Mouse (Mus musculus) hindbrain, embryonic 14.5 days (tissue): ENCODE data around the gene H2-M10.4. TPM values are rescaled to one million over a fixed set of nuclear protein-coding genes. Genes with fewer than 3 reads are reported as not detected.
A peak's percentile ranks its signal among the peaks of the same experiment; 100 is the strongest.
"Not testable (repeated sequence)": the region's sequence is repeated elsewhere in the genome, so short reads cannot be mapped to it uniquely, and the experiment has no call there.

Experiments used
- ATAC-seq: fragments of 200-750 bp; cut with Nextera tagmentation; 2 replicates; pipeline ENCODE4 v1.8.0; 2017; ENCODE audit warnings: moderate number of reproducible peaks, mild to moderate bottlenecking, moderate TSS enrichment, moderate library complexity; ENCODE audit not compliant: low FRiP score
- DNase-seq: peaks from one replicate; pipeline ENCODE4 v3.0.0-alpha.2; 2015; ENCODE audit warnings: low spot score
- H3K27ac ChIP-seq: fragments of 300-500 bp; sonication (generic); 2 replicates; pipeline ENCODE4 v1.5.1; 2014; ENCODE audit warnings: mild to moderate bottlenecking, moderate library complexity
- H3K27me3 ChIP-seq: fragments of 300-500 bp; sonication (generic); 2 replicates; pipeline ENCODE4 v1.6.1; 2014; ENCODE audit warnings: mild to moderate bottlenecking, low read length, mixed read lengths; ENCODE audit not compliant: control insufficient read depth, insufficient read depth
- H3K36me3 ChIP-seq: fragments of 300-500 bp; sonication (generic); replicated peaks from 2 replicates; pipeline ENCODE4 v1.6.1; 2014; ENCODE audit not compliant: control insufficient read depth, insufficient read depth
- H3K4me1 ChIP-seq: fragments of 300-500 bp; sonication (generic); replicated peaks from 2 replicates; pipeline ENCODE4 v1.6.1; 2014; ENCODE audit warnings: antibody characterized with exemption, low read length, mixed read lengths; ENCODE audit not compliant: control insufficient read depth, insufficient read depth
- H3K4me2 ChIP-seq: fragments of 300-500 bp; sonication (generic); replicated peaks from 2 replicates; pipeline ENCODE4 v1.6.1; 2014; ENCODE audit warnings: mild to moderate bottlenecking, moderate library complexity
- H3K4me3 ChIP-seq: fragments of 300-500 bp; sonication (generic); replicated peaks from 2 replicates; pipeline ENCODE4 v1.5.1; 2014; ENCODE audit warnings: mild to moderate bottlenecking, low read length
- H3K9ac ChIP-seq: fragments of 300-500 bp; sonication (generic); 2 replicates; pipeline ENCODE4 v1.6.1; 2014
- H3K9me3 ChIP-seq: fragments of 300-500 bp; sonication (generic); 2 replicates; pipeline ENCODE4 v1.6.1; 2016; ENCODE audit warnings: low read length; ENCODE audit not compliant: control insufficient read depth
- WGBS: fragments of 180-500 bp; shearing (Covaris S2); extraction: QIAGEN DNeasy Blood & Tissue Kit; methylation state at CpG from one replicate; pipeline ENCODE4 v1.1.7; 2014; 5-methylcytosine and 5-hydroxymethylcytosine counted together
- polyA plus RNA-seq: library from polyadenylated mRNA; unstranded; fragments of >200 nt; fragmentation: Nextera tagmentation; extraction: Ambion mirVana; gene quantifications from 2 replicates; pipeline ENCODE4 v1.2.1, GENCODE M21; 2014

H2-M10.4 gene
- polyA plus RNA-seq: not detected in 2 replicates

- no peaks in the 10 kb centered on the region for H3K36me3 ChIP-seq
- H3K4me1 ChIP-seq: no peaks in the 10 kb centered on the region
- no peak within 1 kb of the TSS for H3K27ac ChIP-seq
- ATAC-seq (no peak), DNase-seq (no peak)
- no peaks in the 10 kb centered on the region for H3K9me3 ChIP-seq
- no peak within 1 kb of the TSS for H3K4me2 ChIP-seq
- H3K9ac ChIP-seq: no peak within 1 kb of the TSS
- 92% methylated on average over 7 of the region's 7 CpGs for WGBS
- H3K27me3 ChIP-seq: no peaks in the 10 kb centered on the region
- no peak within 1 kb of the TSS for H3K4me3 ChIP-seq
Observed at GRCm38 (mm10) chr17:36462234-36462633, at the start of gene H2-M10.4. Gene H2-M10.4, minus strand, starts transcription at chr17:36462334.

GRCm38 (mm10) chr17:36503910-36504309 lies 41.8 kb upstream of the H2-M10.4 start:
- no peak overlapping the region for H3K4me2 ChIP-seq
- no peaks in the 10 kb centered on the region for H3K27me3 ChIP-seq
- no peaks in the 10 kb centered on the region for H3K4me1 ChIP-seq
- no peaks in the 10 kb centered on the region for H3K9me3 ChIP-seq
- ATAC-seq (no peak), DNase-seq (no peak)
- no peak overlapping the region for H3K27ac ChIP-seq
- no peaks in the 10 kb centered on the region for H3K36me3 ChIP-seq
- no peak overlapping the region for H3K4me3 ChIP-seq
- H3K9ac ChIP-seq: no peak overlapping the region

GRCm38 (mm10) chr17:36500435-36500834 lies 38.3 kb upstream of the H2-M10.4 start:
- no peaks in the 10 kb centered on the region for H3K36me3 ChIP-seq
- no peaks in the 10 kb centered on the region for H3K27me3 ChIP-seq
- H3K4me3 ChIP-seq: no peak overlapping the region
- no peak overlapping the region for H3K9ac ChIP-seq
- no peaks in the 10 kb centered on the region for H3K4me1 ChIP-seq
- ATAC-seq (no peak), DNase-seq (no peak)
- H3K9me3 ChIP-seq: no peaks in the 10 kb centered on the region
- 61% methylated on average over 1 of the region's 1 CpGs for WGBS
- no peak overlapping the region for H3K27ac ChIP-seq
- no peak overlapping the region for H3K4me2 ChIP-seq

- not testable (repeated sequence) for ATAC-seq, H3K4me2 ChIP-seq, DNase-seq, H3K4me1 ChIP-seq, H3K9ac ChIP-seq, H3K4me3 ChIP-seq, H3K27me3 ChIP-seq, H3K36me3 ChIP-seq, H3K9me3 ChIP-seq, H3K27ac ChIP-seq
- WGBS: 96% methylated on average over 16 of the region's 16 CpGs
Observed at GRCm38 (mm10) chr17:36488181-36488580, 26.0 kb upstream of the H2-M10.4 start.

GRCm38 (mm10) chr17:36486687-36487230 lies 24.6 kb upstream of the H2-M10.4 start:
- no peak overlapping the region for H3K9ac ChIP-seq
- ATAC-seq (no peak), DNase-seq (no peak)
- H3K9me3 ChIP-seq: no peaks in the 10 kb centered on the region
- WGBS: 82% methylated on average over 1 of the region's 1 CpGs
- H3K27ac ChIP-seq: no peak overlapping the region
- H3K27me3 ChIP-seq: no peaks in the 10 kb centered on the region
- H3K4me1 ChIP-seq: no peaks in the 10 kb centered on the region
- H3K4me2 ChIP-seq: no peak overlapping the region
- H3K36me3 ChIP-seq: no peaks in the 10 kb centered on the region
- no peak overlapping the region for H3K4me3 ChIP-seq

GRCm38 (mm10) chr17:36483865-36484264 lies 21.7 kb upstream of the H2-M10.4 start:
- H3K4me3 ChIP-seq: no peak overlapping the region
- 85% methylated on average over 3 of the region's 3 CpGs for WGBS
- no peak overlapping the region for H3K4me2 ChIP-seq
- H3K4me1 ChIP-seq: no peaks in the 10 kb centered on the region
- H3K27ac ChIP-seq: no peak overlapping the region
- H3K9me3 ChIP-seq: no peaks in the 10 kb centered on the region
- ATAC-seq (no peak), DNase-seq (no peak)
- no peak overlapping the region for H3K9ac ChIP-seq
- no peaks in the 10 kb centered on the region for H3K36me3 ChIP-seq
- H3K27me3 ChIP-seq: no peaks in the 10 kb centered on the region

- 83% methylated on average over 4 of the region's 4 CpGs for WGBS
Observed at GRCm38 (mm10) chr17:36456260-36456659, 5.9 kb downstream of the H2-M10.4 start.

GRCm38 (mm10) chr17:36431411-36431810 lies 30.7 kb downstream of the H2-M10.4 start:
- Histone ChIP-seq H3K27me3 (no peaks in the 10 kb centered on the region), H3K9ac (no peak overlapping the region), H3K4me2 (no peak overlapping the region), H3K36me3 (no peaks in the 10 kb centered on the region), H3K27ac (no peak overlapping the region), H3K9me3 (no peaks in the 10 kb centered on the region), H3K4me1 (no peaks in the 10 kb centered on the region), H3K4me3 (no peak overlapping the region)
- ATAC-seq (no peak), DNase-seq (no peak)
- 94% methylated on average over 2 of the region's 2 CpGs for WGBS

More at GRCm38 (mm10) chr17:36456260-36456659, 5.9 kb downstream of the H2-M10.4 start:
- no peak overlapping the region for H3K4me2 ChIP-seq
- DNase-seq: no peak
- H3K27ac ChIP-seq: no peak overlapping the region
- H3K4me1 ChIP-seq: no peaks in the 10 kb centered on the region
- H3K4me3 ChIP-seq: no peak overlapping the region
- no peaks in the 10 kb centered on the region for H3K27me3 ChIP-seq
- ATAC-seq: no peak
- no peaks in the 10 kb centered on the region for H3K36me3 ChIP-seq
- no peaks in the 10 kb centered on the region for H3K9me3 ChIP-seq
- H3K9ac ChIP-seq: no peak overlapping the region

- Histone ChIP-seq H3K4me3 (no peak overlapping the region), H3K36me3 (no peaks in the 10 kb centered on the region), H3K9ac (no peak overlapping the region), H3K9me3 (no peaks in the 10 kb centered on the region), H3K27ac (no peak overlapping the region), H3K4me2 (no peak overlapping the region), H3K27me3 (no peaks in the 10 kb centered on the region), H3K4me1 (no peaks in the 10 kb centered on the region)
- ATAC-seq (no peak), DNase-seq (peak; percentile 82)
- 21% methylated on average over 4 of the region's 4 CpGs for WGBS
Observed at GRCm38 (mm10) chr17:36418091-36418754, 43.9 kb downstream of the H2-M10.4 start.
